Mouse (Mus musculus) forebrain, embryonic 16.5 days (tissue): ENCODE measurements at regions not wholly inside any gene's neighbourhood (a gene's known extent, or its start where the extent isn't known, plus 50 kb on each side); places are given as distances from the start of the nearest gene placed in this dataset.
"Not testable (repeated sequence)": the region's sequence is repeated elsewhere in the genome, so short reads cannot be mapped to it uniquely, and the experiment has no call there.

Source experiments
- ATAC-seq: fragments of 200-750 bp; cut with Nextera tagmentation; 2 replicates; pipeline ENCODE4 v1.8.0; 2017; ENCODE audit warnings: mild to moderate bottlenecking, moderate library complexity
- H3K27ac ChIP-seq: fragments of 300-500 bp; sonication (generic); 2 replicates; pipeline ENCODE4 v1.5.1; 2014; ENCODE audit warnings: low read length, control low read depth
- H3K27me3 ChIP-seq: fragments of 300-500 bp; sonication (generic); replicated peaks from 2 replicates; pipeline ENCODE4 v1.6.1; 2014; ENCODE audit warnings: low read length; ENCODE audit not compliant: control insufficient read depth, insufficient read depth
- H3K36me3 ChIP-seq: fragments of 300-500 bp; sonication (generic); 2 replicates; pipeline ENCODE4 v1.6.1; 2014; ENCODE audit not compliant: control insufficient read depth, insufficient read depth
- H3K4me1 ChIP-seq: fragments of 300-500 bp; sonication (generic); replicated peaks from 2 replicates; pipeline ENCODE4 v1.6.1; 2014; ENCODE audit warnings: low read length; ENCODE audit not compliant: control insufficient read depth, insufficient read depth
- H3K4me2 ChIP-seq: fragments of 300-500 bp; sonication (generic); 2 replicates; pipeline ENCODE4 v1.6.1; 2014; ENCODE audit warnings: mild to moderate bottlenecking, low read length, control low read depth
- H3K4me3 ChIP-seq: fragments of 300-500 bp; sonication (generic); replicated peaks from 2 replicates; pipeline ENCODE4 v1.5.1; 2014; ENCODE audit warnings: mild to moderate bottlenecking, low read length, control low read depth
- H3K9ac ChIP-seq: fragments of 300-500 bp; sonication (generic); replicated peaks from 2 replicates; pipeline ENCODE4 v1.6.1; 2014; ENCODE audit warnings: low read depth, low read length, control low read depth
- H3K9me3 ChIP-seq: fragments of 300-500 bp; sonication (generic); 2 replicates; pipeline ENCODE4 v1.6.1; 2016; ENCODE audit warnings: low read length; ENCODE audit not compliant: control insufficient read depth
- WGBS: fragments of 180-500 bp; shearing (Covaris S2); extraction: QIAGEN DNeasy Blood & Tissue Kit; methylation state at CpG from one replicate; pipeline ENCODE4 v1.1.7; 2014; 5-methylcytosine and 5-hydroxymethylcytosine counted together

- H3K4me1 ChIP-seq, H3K36me3 ChIP-seq, H3K9me3 ChIP-seq, H3K27ac ChIP-seq, H3K9ac ChIP-seq, H3K27me3 ChIP-seq: not testable (repeated sequence)
- Histone ChIP-seq H3K4me2 (peak overlapping the region; percentile 26; the same call in 1 of the 2 replicates), H3K4me3 (peak overlapping the region; percentile 24)
- 62% methylated on average over 20 of the region's 20 CpGs for WGBS
- ATAC-seq: peak; percentile 94
Measured at GRCm38 (mm10) chr7:60733331-60733994, 593.4 kb upstream of the Snrpn start.

GRCm38 (mm10) chr7:60728108-60728721 lies 588.2 kb upstream of the Snrpn start:
- ATAC-seq: peak; percentile 43; the same call in 1 of the 2 replicates

More at GRCm38 (mm10) chr7:60728108-60728721, 588.2 kb upstream of the Snrpn start:
- H3K4me2 ChIP-seq, H3K27me3 ChIP-seq, H3K27ac ChIP-seq, H3K9me3 ChIP-seq, H3K36me3 ChIP-seq, H3K4me1 ChIP-seq, H3K4me3 ChIP-seq, H3K9ac ChIP-seq: not testable (repeated sequence)
- 12% methylated on average over 5 of the region's 5 CpGs for WGBS
